Mouse (Mus musculus) kidney, adult 2 months (tissue): ENCODE results near the gene Eef1a2. TPM values are rescaled to one million over a fixed set of nuclear protein-coding genes. Genes with fewer than 3 reads are reported as not detected.
A peak's percentile ranks its signal among the peaks of the same experiment; 100 is the strongest.

Experiments used
- DNase-seq: peaks from one replicate; pipeline ENCODE4 v3.0.0; 2021
- H3K27ac ChIP-seq: fragments of 200-500 bp; 2 replicates; pipeline ENCODE4 v1.5.1; 2012; ENCODE audit warnings: low read depth, low read length, control low read depth, inconsistent platforms; ENCODE audit not compliant: insufficient read depth
- H3K27me3 ChIP-seq: fragments of 200-500 bp; replicated peaks from 2 replicates; pipeline ENCODE4 v1.6.1; 2012; ENCODE audit warnings: mild to moderate bottlenecking, moderate library complexity, low read length, inconsistent platforms; ENCODE audit not compliant: control insufficient read depth, insufficient read depth
- H3K36me3 ChIP-seq: fragments of 200-500 bp; 2 replicates; pipeline ENCODE4 v1.6.1; 2012; ENCODE audit warnings: mild to moderate bottlenecking, moderate library complexity, low read length, inconsistent platforms; ENCODE audit not compliant: control insufficient read depth, insufficient read depth
- H3K4me1 ChIP-seq: fragments of 200-500 bp; 2 replicates; pipeline ENCODE4 v1.6.1; 2011; ENCODE audit warnings: low read length; ENCODE audit not compliant: control insufficient read depth, insufficient read depth
- H3K4me3 ChIP-seq: fragments of 200-500 bp; 2 replicates; pipeline ENCODE4 v1.5.1; 2011; ENCODE audit warnings: mild to moderate bottlenecking, low read depth, low read length, control low read depth; ENCODE audit not compliant: insufficient read depth
- CTCF ChIP-seq: fragments of 200-500 bp; conservative IDR thresholded peaks from 2 replicates; pipeline ENCODE4 v1.5.1; 2011; ENCODE audit warnings: low read depth, mild to moderate bottlenecking, control low read depth, low read length, moderate library complexity, mixed read lengths; ENCODE audit not compliant: insufficient read depth, insufficient read length
- POLR2A ChIP-seq: fragments of 200-500 bp; IDR thresholded peaks from one replicate; pipeline ENCODE4 v1.6.1; 2011; ENCODE audit warnings: low read depth, low read length, control low read depth
- WGBS: fragments of 180-500 bp; shearing (Covaris S2); methylation state at CpG from one replicate; pipeline ENCODE4 v1.1.7; 2018; 5-methylcytosine and 5-hydroxymethylcytosine counted together
- polyA plus RNA-seq: library from polyadenylated mRNA; depleted of rRNA; stranded (reverse); fragments of >200 nt; gene quantifications from 2 replicates; pipeline ENCODE4 v1.2.3, GENCODE M21; 2012

Eef1a2 gene
- polyA plus RNA-seq, 1 experiment, result 18.7 TPM

- Histone ChIP-seq H3K27ac (no peak overlapping the region), H3K27me3 (no peaks in the 10 kb centered on the region), H3K36me3 (no peaks in the 10 kb centered on the region), H3K4me3 (no peak overlapping the region), H3K4me1 (peaks cover 3% of the 10 kb centered on the region; the same call in 1 of the 2 replicates)
- no peak for DNase-seq
- WGBS, result 75% methylated on average over 2 of the region's 2 CpGs
- TF ChIP-seq POLR2A (no peak), CTCF (no peak)
Observed at GRCm38 (mm10) chr2:181143509-181144276, 13.1 kb downstream of the Eef1a2 start.

DNA sequence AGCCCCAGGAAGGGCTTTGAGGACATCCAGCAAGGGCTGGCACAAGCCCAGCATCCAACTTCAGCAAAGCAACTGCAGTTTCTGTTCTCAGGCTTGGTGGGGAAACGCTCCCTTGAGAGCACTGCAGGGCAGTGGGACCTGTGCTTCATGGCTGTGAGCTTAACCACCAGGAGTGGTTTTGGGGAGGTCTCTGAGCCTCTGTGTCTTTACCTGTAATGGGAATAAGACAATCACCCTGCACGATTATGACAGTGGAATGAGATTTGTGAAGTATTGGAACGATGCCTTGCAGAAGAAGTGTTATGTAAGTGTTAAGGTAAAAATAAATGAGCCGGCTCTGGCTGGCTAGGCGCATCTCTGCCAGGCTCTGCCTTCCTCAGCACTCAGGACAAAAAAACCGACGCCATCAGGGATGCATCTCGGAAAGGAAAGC, 14.1 kb downstream of the Eef1a2 start:
- H3K27me3 ChIP-seq, result no peaks in the 10 kb centered on the region
- 63% methylated on average over 8 of the region's 8 CpGs for WGBS
- H3K27ac ChIP-seq, result no peak overlapping the region
- H3K4me3 ChIP-seq, result no peak overlapping the region
- TF ChIP-seq CTCF (no peak), POLR2A (no peak)
- no peak for DNase-seq
- no peaks in the 10 kb centered on the region for H3K36me3 ChIP-seq
- no peaks in the 10 kb centered on the region for H3K4me1 ChIP-seq

GRCm38 (mm10) chr2:181139641-181140193, 17.1 kb downstream of the Eef1a2 start:
- TF ChIP-seq POLR2A, result no peak
- TF ChIP-seq CTCF, result no peak
- no peak overlapping the region for H3K4me3 ChIP-seq
- peaks cover 2% of the 10 kb centered on the region for H3K27me3 ChIP-seq
- H3K4me1 ChIP-seq, result no peaks in the 10 kb centered on the region
- 80% methylated on average over 5 of the region's 5 CpGs for WGBS
- no peaks in the 10 kb centered on the region for H3K36me3 ChIP-seq
- DNase-seq, result no peak
- no peak overlapping the region for H3K27ac ChIP-seq

DNA sequence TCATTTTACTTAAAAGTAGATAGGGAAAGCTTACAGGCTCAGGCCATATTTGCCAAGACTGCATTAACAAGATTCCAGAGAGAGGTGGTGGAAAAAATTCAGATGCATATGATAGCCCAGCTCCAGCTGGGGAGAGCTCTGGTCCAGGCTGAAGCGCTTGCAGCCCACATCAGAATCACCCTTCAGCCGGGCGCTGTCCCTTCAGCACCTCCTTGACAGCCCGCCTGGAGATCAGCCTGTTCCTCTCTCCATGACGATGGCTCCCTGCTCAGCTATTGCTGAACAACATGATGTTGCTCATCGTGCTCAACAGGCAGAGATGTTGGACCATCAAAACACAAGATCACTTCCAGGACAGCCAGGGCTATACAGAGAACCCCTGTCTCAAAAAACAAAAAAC, 19.9 kb downstream of the Eef1a2 start:
- Histone ChIP-seq H3K36me3 (no peaks in the 10 kb centered on the region), H3K4me3 (no peak overlapping the region), H3K27me3 (peaks cover 5% of the 10 kb centered on the region), H3K27ac (no peak overlapping the region), H3K4me1 (no peaks in the 10 kb centered on the region)
- DNase-seq, result peak; percentile 4
- no peak for TF ChIP-seq CTCF
- TF ChIP-seq POLR2A, result no peak
- 3% methylated on average over 6 of the region's 6 CpGs for WGBS

- no peaks in the 10 kb centered on the region for H3K4me1 ChIP-seq
- H3K27me3 ChIP-seq, result peaks cover 5% of the 10 kb centered on the region
- H3K27ac ChIP-seq, result no peak overlapping the region
- whole genome bisulfite sequencing, result 9% methylated on average over 4 of the region's 4 CpGs
- H3K4me3 ChIP-seq, result no peak overlapping the region
- TF ChIP-seq CTCF (no peak), POLR2A (no peak)
- DNase-seq, result no peak
- H3K36me3 ChIP-seq, result no peaks in the 10 kb centered on the region
Observed at GRCm38 (mm10) chr2:181135446-181135818, 21.4 kb downstream of the Eef1a2 start.

DNA sequence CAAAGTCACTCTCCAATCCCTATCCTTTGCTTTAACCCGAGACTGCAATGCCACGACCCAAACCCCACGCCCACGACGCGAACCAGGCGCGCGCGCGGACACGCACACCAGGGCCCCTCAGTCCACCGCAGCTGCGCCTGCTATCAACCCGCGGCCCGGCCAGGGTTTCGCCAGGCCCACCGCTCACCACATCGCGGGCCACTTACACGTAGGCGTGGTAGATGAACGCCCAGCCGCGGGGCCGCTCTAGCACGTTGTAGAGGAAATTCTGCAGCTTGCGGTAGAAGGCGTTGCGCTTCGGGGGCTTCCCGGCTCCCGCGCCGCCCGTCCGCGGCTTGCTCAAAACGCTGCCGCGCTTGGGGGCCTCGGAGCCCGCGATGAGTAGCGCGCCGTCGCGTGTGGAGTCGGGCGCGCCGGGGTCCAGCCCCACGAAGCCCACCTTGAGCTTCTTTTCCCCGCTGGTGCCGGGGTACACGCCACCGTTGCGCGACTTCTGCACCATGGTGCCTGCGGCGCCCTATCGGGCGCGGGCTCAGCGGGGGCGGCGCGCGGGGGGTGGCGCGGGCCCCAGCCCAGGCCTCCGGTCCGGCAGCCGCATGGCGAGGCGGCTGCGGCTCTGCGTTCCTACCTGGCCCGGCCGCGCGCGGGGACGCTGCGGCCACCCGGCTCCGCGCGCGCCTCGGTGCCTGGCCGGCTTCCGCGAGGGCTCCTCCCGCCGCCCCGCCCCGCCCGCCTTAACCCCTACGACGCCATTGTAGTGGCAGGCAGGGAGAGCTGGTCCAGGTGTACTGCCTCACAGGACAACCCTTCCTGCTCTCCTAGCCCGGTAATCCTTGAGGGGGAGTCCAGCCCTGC, 22.0 kb downstream of the Eef1a2 start, which contains the start of gene Kcnq2:
Gene Kcnq2, minus strand, starts transcription at position 710 of the 855 bp plus-strand sequence.
- no peak within 1 kb of the TSS for H3K4me3 ChIP-seq

More for the DNA sequence above, 22.0 kb downstream of the Eef1a2 start, which contains the start of gene Kcnq2:
- WGBS, result 1% methylated on average over 101 of the region's 104 CpGs
- no peaks in the 10 kb centered on the region for H3K36me3 ChIP-seq
- peaks cover 5% of the 10 kb centered on the region for H3K27me3 ChIP-seq
- no peak for DNase-seq
- H3K27ac ChIP-seq, result no peak within 1 kb of the TSS
- TF ChIP-seq CTCF, result no peak
- TF ChIP-seq POLR2A, result no peak
- H3K4me1 ChIP-seq, result no peaks in the 10 kb centered on the region
